Mouse (Mus musculus): ENCODE measurements around the gene Mapk8ip3. TPM values are rescaled to one million over a fixed set of nuclear protein-coding genes. Genes with fewer than 3 reads are reported as not detected.

Gene Mapk8ip3
- total RNA-seq (2014; rRNA removed) = 165 and 177 TPM in 2 replicates
- polyA plus RNA-seq (2015; fragmentation: Nextera tagmentation; extraction: Ambion mirVana) = 62.0 and 62.4 TPM in 2 replicates

GRCm38 (mm10) chr17:24936259-24937237, at the start of gene Mapk8ip3:
TSS of gene Mapk8ip3 (minus strand) at chr17:24936977.
- peak; percentile 32 for TF ChIP-seq CTCF (IDR thresholded peaks at IDR 0.05; ENCODE audit: low read depth)
- H3K4me3 ChIP-seq (ENCODE audit: low read length) = peak within 1 kb of the TSS; percentile 83
- H3K4me2 ChIP-seq (ENCODE audit: low read depth, low read length) = peak within 1 kb of the TSS; percentile 77
- H3K9ac ChIP-seq (replicated peaks; ENCODE audit: low read length) = peak within 1 kb of the TSS; percentile 83
- peak within 1 kb of the TSS; percentile 92 for H3K27ac ChIP-seq
- ATAC-seq (peak; percentile 98), DNase-seq (ENCODE audit: low spot score) (peak; percentile 97)
- H3K9me3 ChIP-seq (ENCODE audit: low read length) = no peaks in the 10 kb centered on the region
- under 1% methylated on average over 78 of the region's 78 CpGs for WGBS
- H3K4me1 ChIP-seq (ENCODE audit: insufficient read depth, low read length) = peaks cover 13% of the 10 kb centered on the region
- H3K27me3 ChIP-seq (ENCODE audit: insufficient read depth, low read length) = no peaks in the 10 kb centered on the region
- H3K36me3 ChIP-seq (ENCODE audit: insufficient read depth, low read length) = no peaks in the 10 kb centered on the region

GRCm38 (mm10) chr17:24960852-24961715, 24.3 kb upstream of the Mapk8ip3 start:
- peak overlapping the region; percentile 87 for H3K4me3 ChIP-seq (ENCODE audit: low read length)
- H3K9me3 ChIP-seq (ENCODE audit: low read length) = no peaks in the 10 kb centered on the region
- DNase-seq (ENCODE audit: low spot score) = no peak
- WGBS = 17% methylated on average over 21 of the region's 21 CpGs
- H3K9ac ChIP-seq (replicated peaks; ENCODE audit: low read length) = peak overlapping the region; percentile 80; the same call in 1 of the 2 replicates
- peak overlapping the region; percentile 34; the same call in 1 of the 2 replicates for H3K27ac ChIP-seq
- peak overlapping the region; percentile 81 for H3K4me2 ChIP-seq (ENCODE audit: low read depth, low read length)
- TF ChIP-seq CTCF (IDR thresholded peaks at IDR 0.05; ENCODE audit: low read depth) = no peak
- H3K4me1 ChIP-seq (ENCODE audit: insufficient read depth, low read length) = 0 out of 2 replicates have a peak, but pooled peaks cover 5% of the 10 kb centered on the region
- ATAC-seq = peak; percentile 52
- H3K27me3 ChIP-seq (ENCODE audit: insufficient read depth, low read length) = no peaks in the 10 kb centered on the region
- H3K36me3 ChIP-seq (ENCODE audit: insufficient read depth, low read length) = peaks cover 21% of the 10 kb centered on the region

GRCm38 (mm10) chr17:24960135-24960851, 23.5 kb upstream of the Mapk8ip3 start, which contains the start of gene Jpt2:
TSS of gene Jpt2 (minus strand) at chr17:24960689.
- no peaks in the 10 kb centered on the region for H3K27me3 ChIP-seq (ENCODE audit: insufficient read depth, low read length)
- ATAC-seq (peak; percentile 100), DNase-seq (ENCODE audit: low spot score) (peak; percentile 99)
- peak; percentile 67 for TF ChIP-seq CTCF (IDR thresholded peaks at IDR 0.05; ENCODE audit: low read depth)
- peak within 1 kb of the TSS; percentile 87 for H3K4me3 ChIP-seq (ENCODE audit: low read length)
- H3K9me3 ChIP-seq (ENCODE audit: low read length) = no peaks in the 10 kb centered on the region
- peak within 1 kb of the TSS; percentile 81 for H3K4me2 ChIP-seq (ENCODE audit: low read depth, low read length)
- H3K27ac ChIP-seq = peak within 1 kb of the TSS; percentile 84
- under 1% methylated on average over 59 of the region's 59 CpGs for WGBS
- H3K4me1 ChIP-seq (ENCODE audit: insufficient read depth, low read length) = 0 out of 2 replicates have a peak, but pooled peaks cover 5% of the 10 kb centered on the region
- H3K36me3 ChIP-seq (ENCODE audit: insufficient read depth, low read length) = peaks cover 17% of the 10 kb centered on the region
- peak within 1 kb of the TSS; percentile 80 for H3K9ac ChIP-seq (replicated peaks; ENCODE audit: low read length)

- peak overlapping the region; percentile 84; the same call in 1 of the 2 replicates for H3K27ac ChIP-seq
- peak overlapping the region; percentile 87 for H3K4me3 ChIP-seq (ENCODE audit: low read length)
- ATAC-seq = no peak
- TF ChIP-seq CTCF (IDR thresholded peaks at IDR 0.05; ENCODE audit: low read depth) = no peak
- H3K36me3 ChIP-seq (ENCODE audit: insufficient read depth, low read length) = peaks cover 15% of the 10 kb centered on the region
- 28% methylated on average over 8 of the region's 8 CpGs for WGBS
- no peak for DNase-seq (ENCODE audit: low spot score)
- H3K9me3 ChIP-seq (ENCODE audit: low read length) = no peaks in the 10 kb centered on the region
- H3K4me2 ChIP-seq (ENCODE audit: low read depth, low read length) = peak overlapping the region; percentile 81
- H3K4me1 ChIP-seq (ENCODE audit: insufficient read depth, low read length) = 0 out of 2 replicates have a peak, but pooled peaks cover 5% of the 10 kb centered on the region
- no peaks in the 10 kb centered on the region for H3K27me3 ChIP-seq (ENCODE audit: insufficient read depth, low read length)
- peak overlapping the region; percentile 80 for H3K9ac ChIP-seq (replicated peaks; ENCODE audit: low read length)
Observed at GRCm38 (mm10) chr17:24959371-24959770, 22.6 kb upstream of the Mapk8ip3 start.

GRCm38 (mm10) chr17:24953291-24953690, 16.5 kb upstream of the Mapk8ip3 start:
- TF ChIP-seq CTCF (IDR thresholded peaks at IDR 0.05; ENCODE audit: low read depth) = no peak
- peaks cover 16% of the 10 kb centered on the region for H3K36me3 ChIP-seq (ENCODE audit: insufficient read depth, low read length)
- no peaks in the 10 kb centered on the region for H3K27me3 ChIP-seq (ENCODE audit: insufficient read depth, low read length)
- no peak overlapping the region for H3K9ac ChIP-seq (replicated peaks; ENCODE audit: low read length)
- no peak for DNase-seq (ENCODE audit: low spot score)
- no peak overlapping the region for H3K4me3 ChIP-seq (ENCODE audit: low read length)
- H3K27ac ChIP-seq = no peak overlapping the region
- ATAC-seq = no peak
- 93% methylated on average over 2 of the region's 2 CpGs for WGBS
- H3K4me2 ChIP-seq (ENCODE audit: low read depth, low read length) = no peak overlapping the region
- no peaks in the 10 kb centered on the region for H3K9me3 ChIP-seq (ENCODE audit: low read length)
- H3K4me1 ChIP-seq (ENCODE audit: insufficient read depth, low read length) = no peaks in the 10 kb centered on the region

Data from hindbrain, postnatal 0 days (tissue).